In the genomic region with DNA sequence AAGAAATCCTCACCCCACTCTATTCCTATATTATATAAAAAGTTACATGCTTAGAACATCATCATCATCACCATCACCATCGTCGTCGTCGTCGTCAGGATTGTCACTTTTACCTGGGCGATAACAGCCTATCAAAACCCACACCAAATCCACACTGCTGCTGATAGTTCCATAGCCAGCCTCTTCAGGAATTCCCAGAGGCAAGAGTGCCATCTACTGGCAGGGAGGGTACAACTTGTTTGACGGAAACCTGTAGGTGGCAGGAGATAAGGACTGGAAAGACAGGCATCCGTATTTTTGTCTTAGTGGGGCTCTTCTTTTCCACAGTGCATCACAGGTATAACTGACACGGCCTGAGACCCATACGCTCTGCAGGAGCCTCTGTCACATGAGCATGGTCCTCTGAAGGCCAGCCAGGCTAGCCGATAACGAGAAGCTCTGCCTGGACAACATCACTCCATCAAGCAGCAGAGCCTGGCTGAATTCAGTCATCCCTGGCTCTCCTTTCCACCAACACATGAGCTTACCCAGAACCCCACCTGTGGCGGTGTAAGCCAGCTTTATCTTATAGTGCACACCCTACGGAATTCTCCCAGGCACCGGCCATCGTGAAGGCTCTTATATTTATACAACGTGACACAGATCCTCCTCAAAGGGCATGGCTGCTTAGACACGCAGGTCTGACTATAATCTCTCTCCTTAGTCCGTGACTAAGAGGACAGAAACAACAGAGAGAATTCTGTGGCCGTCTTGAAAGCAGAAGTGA, we compare ENCODE assay signal across 7 mouse cellular contexts. TPM values are rescaled to one million over a fixed set of nuclear protein-coding genes. Genes with fewer than 3 reads are reported as not detected.
DNase-seq lines count a peak whose midpoint lies in the region; ATAC-seq and TF ChIP-seq lines count a peak whose summit lies in the region.

No protein-coding gene starts in this region.

- ATAC-seq in hindbrain, embryonic 16.5 days = 0 out of 2 replicates have a peak, but pooled peaks have one; percentile 39
- no peak for ATAC-seq in midbrain, embryonic 12.5 days (ENCODE audit: low FRiP score, low read depth)

- DNase-seq in adrenal gland, adult (ENCODE audit: inconsistent age in 2 of 2, low spot score in 1 of 2) = peak; percentile 74 to 95
- peak; percentile 86 to 95 for DNase-seq in cerebellum, postnatal 36 days
- peak; percentile 65 for DNase-seq in gastrocnemius, adult 2 months
- DNase-seq in left cerebral cortex, adult 9 months (ENCODE audit: low spot score in 2 of 2) = peak; percentile 33 to 91
- DNase-seq in spleen, adult 2 months (ENCODE audit: low read depth in 1 of 2, low spot score in 2 of 2) = peak; percentile 45 to 69

- TF ChIP-seq CTCF in gastrocnemius, adult 2 months (IDR thresholded peaks at IDR 0.05) = peak; percentile 87
- TF ChIP-seq CTCF in spleen, adult 2 months (IDR thresholded peaks at IDR 0.05; ENCODE audit: extremely low read depth, insufficient read depth, insufficient read length, insufficient replicate concordance) = peak; percentile 75; the same call in 1 of the 2 replicates

- intact Hi-C loops in gastrocnemius, adult 2 months (cut with DNase I) = loop anchor here (2.0 to 5.0 kb wide), 3 partner anchors 134 to 264 kb away; no protein-coding TSS in a partner anchor

- H3K4me2 ChIP-seq in hindbrain, embryonic 16.5 days (ENCODE audit: low read length) = peak overlapping the region; percentile 67
- H3K4me2 ChIP-seq in midbrain, embryonic 12.5 days (replicated peaks) = peak overlapping the region; percentile 91

- no peak overlapping the region for H3K27ac ChIP-seq in gastrocnemius, adult 2 months
- no peak overlapping the region for H3K27ac ChIP-seq in hindbrain, embryonic 16.5 days (ENCODE audit: low read depth, low read length)
- H3K27ac ChIP-seq in midbrain, embryonic 12.5 days (replicated peaks) = no peak overlapping the region
- H3K27ac ChIP-seq in spleen, adult 2 months (ENCODE audit: insufficient read depth, low read length) = no peak overlapping the region

- no peak overlapping the region for H3K4me3 ChIP-seq in gastrocnemius, adult 2 months
- peak overlapping the region; percentile 21 for H3K4me3 ChIP-seq in hindbrain, embryonic 16.5 days (ENCODE audit: low read length)
- peak overlapping the region; percentile 23; the same call in 1 of the 2 replicates for H3K4me3 ChIP-seq in midbrain, embryonic 12.5 days
- H3K4me3 ChIP-seq in spleen, adult 2 months (ENCODE audit: extremely low read depth, insufficient read depth, insufficient read length) = no peak overlapping the region

- no peaks in the 10 kb centered on the region for H3K9me3 ChIP-seq in hindbrain, embryonic 16.5 days (ENCODE audit: control insufficient read depth, low read length)
- H3K9me3 ChIP-seq in midbrain, embryonic 12.5 days = no peaks in the 10 kb centered on the region

- TF ChIP-seq POLR2A in spleen, adult 2 months (IDR thresholded peaks at IDR 0.05; ENCODE audit: low read depth, low read length) = no peak

- H3K36me3 ChIP-seq in hindbrain, embryonic 16.5 days (ENCODE audit: control insufficient read depth, insufficient read depth, low read length) = no peaks in the 10 kb centered on the region
- H3K36me3 ChIP-seq in midbrain, embryonic 12.5 days = no peaks in the 10 kb centered on the region
- no peaks in the 10 kb centered on the region for H3K36me3 ChIP-seq in spleen, adult 2 months (ENCODE audit: control insufficient read depth, insufficient read depth, low read length)

- 18% methylated on average over 20 of the region's 20 CpGs for whole genome bisulfite sequencing in hindbrain, embryonic 16.5 days
- WGBS in midbrain, embryonic 12.5 days = 9% methylated on average over 20 of the region's 20 CpGs
- WGBS in spleen, adult 2 months = 26% methylated on average over 20 of the region's 20 CpGs

- H3K9ac ChIP-seq in hindbrain, embryonic 16.5 days (ENCODE audit: low read depth, low read length) = no peak overlapping the region
- H3K9ac ChIP-seq in midbrain, embryonic 12.5 days (replicated peaks) = no peak overlapping the region; the same call in 1 of the 2 replicates

- H3K27me3 ChIP-seq in hindbrain, embryonic 16.5 days (replicated peaks; ENCODE audit: control insufficient read depth, insufficient read depth, low read length) = no peaks in the 10 kb centered on the region
- H3K27me3 ChIP-seq in midbrain, embryonic 12.5 days = peaks cover 36% of the 10 kb centered on the region
- peaks cover 6% of the 10 kb centered on the region for H3K27me3 ChIP-seq in spleen, adult 2 months (ENCODE audit: control insufficient read depth, insufficient read depth, low read length)

- H3K4me1 ChIP-seq in hindbrain, embryonic 16.5 days (ENCODE audit: control insufficient read depth, insufficient read depth, low read depth, low read length) = peaks cover 8% of the 10 kb centered on the region
- H3K4me1 ChIP-seq in midbrain, embryonic 12.5 days = peaks cover 21% of the 10 kb centered on the region
- H3K4me1 ChIP-seq in spleen, adult 2 months (ENCODE audit: control insufficient read depth, insufficient read depth, insufficient read length) = 0 out of 2 replicates have a peak, but pooled peaks cover 2% of the 10 kb centered on the region

RNA-seq across cellular contexts. Expression of gene Tmem108, which starts 2.5 kb away (rescaled TPM):
- not detected for total RNA-seq in gastrocnemius, adult 2 months (2021)
- 29.3 and 31.5 TPM in 2 replicates for polyA plus RNA-seq in hindbrain, embryonic 16.5 days (2015; fragmentation: Nextera tagmentation; extraction: Ambion mirVana)
- 14.0 and 17.0 TPM in 2 replicates for polyA plus RNA-seq in midbrain, embryonic 12.5 days (2016; fragmentation: Nextera tagmentation; extraction: Ambion mirVana)
- 2.2 and 3.7 TPM in 2 replicates for polyA plus RNA-seq in spleen, adult 2 months (2012; rRNA removed)

Comparison
In these comparisons a context has a peak if more than half of its experiments do, and no peak if none do; other contexts are left out.
1. H3K4me3 ChIP-seq: peak in hindbrain, embryonic 16.5 days (single experiment) and midbrain, embryonic 12.5 days (single experiment); none in gastrocnemius, adult 2 months (single experiment) and spleen, adult 2 months (single experiment).
2. Peak in every context shown above with its lines, with median percentiles within 50 percentile points of each other: DNase-seq.